Mouse (Mus musculus) bone marrow, adult 2 months (tissue): Measurements from ENCODE around the gene Col8a1. TPM values are rescaled to one million over a fixed set of nuclear protein-coding genes. Genes with fewer than 3 reads are reported as not detected.

Source experiments
- H3K27ac ChIP-seq: fragments of 200-500 bp; 2 replicates; pipeline ENCODE4 v1.5.1; 2012; ENCODE audit warnings: low read depth, mild to moderate bottlenecking, control low read depth, inconsistent platforms, low read length; ENCODE audit not compliant: control insufficient read depth, poor library complexity, insufficient read depth
- H3K4me1 ChIP-seq: fragments of 200-500 bp; 2 replicates; pipeline ENCODE4 v1.6.1; 2011; ENCODE audit warnings: low read length; ENCODE audit not compliant: control insufficient read depth, insufficient read depth
- H3K4me3 ChIP-seq: fragments of 200-500 bp; replicated peaks from 2 replicates; pipeline ENCODE3; 2011; ENCODE audit warnings: mild to moderate bottlenecking, low read depth, low read length, control low read depth; ENCODE audit not compliant: control insufficient read depth
- CTCF ChIP-seq: fragments of 200-500 bp; IDR thresholded peaks from 2 replicates; pipeline ENCODE4 v1.5.1; 2011; ENCODE audit warnings: low read length, control low read depth; ENCODE audit not compliant: control insufficient read depth, insufficient read depth
- POLR2A ChIP-seq: fragments of 200-500 bp; IDR thresholded peaks from 2 replicates; pipeline ENCODE4 v1.6.1; 2011; ENCODE audit warnings: low read depth, mild to moderate bottlenecking, control low read depth, low read length, borderline replicate concordance; ENCODE audit not compliant: control insufficient read depth
- WGBS: fragments of 180-500 bp; shearing (Covaris S2); methylation state at CpG from one replicate; pipeline ENCODE4 v1.1.7; 2018; 5-methylcytosine and 5-hydroxymethylcytosine counted together
- polyA plus RNA-seq: library from polyadenylated mRNA; stranded (reverse); fragments of >200 nt; gene quantifications from 2 replicates; pipeline ENCODE4 v1.2.4, GENCODE M21; 2011; ENCODE audit warnings: low replicate concordance; ENCODE audit not compliant: missing spikeins, insufficient read depth, insufficient read length

Col8a1 gene
- polyA plus RNA-seq, 1 experiment, result 4.0 TPM

DNA sequence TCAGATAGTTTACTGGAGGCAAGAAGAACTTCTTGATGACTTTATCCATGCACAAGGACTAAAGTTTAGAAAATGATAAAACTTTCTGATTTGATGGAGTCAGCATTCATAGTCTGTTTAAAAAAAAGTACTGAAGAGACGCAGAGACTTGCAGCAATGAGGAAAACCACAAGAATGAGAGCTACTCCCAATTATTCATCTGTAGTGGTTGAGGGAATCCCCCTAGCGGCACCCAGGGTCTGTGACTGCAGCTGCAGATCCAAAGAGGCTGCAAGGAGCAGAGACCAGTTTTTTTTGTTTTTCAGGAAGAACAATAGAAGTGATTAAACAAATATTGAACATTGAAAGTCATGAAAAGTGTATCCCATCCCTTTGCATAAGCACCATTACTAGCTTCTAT, 4.0 kb downstream of the Col8a1 start:
- Histone ChIP-seq H3K4me3 (no peak overlapping the region), H3K27ac (no peak overlapping the region), H3K4me1 (no peaks in the 10 kb centered on the region)
- WGBS, result 3% methylated on average over 2 of the region's 2 CpGs
- TF ChIP-seq POLR2A (no peak), CTCF (no peak)

DNA sequence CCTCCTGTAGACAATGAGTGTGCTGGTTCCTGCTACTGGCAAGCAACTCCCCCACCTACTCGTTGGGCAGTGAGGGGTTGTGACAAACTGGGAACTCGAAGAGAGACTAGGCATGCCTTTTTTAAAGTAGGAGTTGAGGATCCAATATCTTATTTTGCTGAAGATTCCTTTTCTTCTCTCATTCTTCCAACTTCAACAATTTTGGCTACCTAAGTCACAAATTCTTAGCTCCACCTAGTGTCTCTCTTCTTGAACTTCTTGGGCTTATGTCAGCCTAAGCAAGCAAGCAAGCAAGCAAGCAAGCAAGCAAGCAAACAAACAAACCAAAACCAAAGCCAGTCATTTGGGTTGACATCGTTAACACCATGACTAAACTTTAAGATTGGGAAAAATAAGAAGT, 6.4 kb downstream of the Col8a1 start:
- no peak overlapping the region for H3K27ac ChIP-seq
- no peaks in the 10 kb centered on the region for H3K4me1 ChIP-seq
- TF ChIP-seq POLR2A, result no peak
- no peak for TF ChIP-seq CTCF
- no peak overlapping the region for H3K4me3 ChIP-seq
- 52% methylated on average over 3 of the region's 3 CpGs for WGBS

DNA sequence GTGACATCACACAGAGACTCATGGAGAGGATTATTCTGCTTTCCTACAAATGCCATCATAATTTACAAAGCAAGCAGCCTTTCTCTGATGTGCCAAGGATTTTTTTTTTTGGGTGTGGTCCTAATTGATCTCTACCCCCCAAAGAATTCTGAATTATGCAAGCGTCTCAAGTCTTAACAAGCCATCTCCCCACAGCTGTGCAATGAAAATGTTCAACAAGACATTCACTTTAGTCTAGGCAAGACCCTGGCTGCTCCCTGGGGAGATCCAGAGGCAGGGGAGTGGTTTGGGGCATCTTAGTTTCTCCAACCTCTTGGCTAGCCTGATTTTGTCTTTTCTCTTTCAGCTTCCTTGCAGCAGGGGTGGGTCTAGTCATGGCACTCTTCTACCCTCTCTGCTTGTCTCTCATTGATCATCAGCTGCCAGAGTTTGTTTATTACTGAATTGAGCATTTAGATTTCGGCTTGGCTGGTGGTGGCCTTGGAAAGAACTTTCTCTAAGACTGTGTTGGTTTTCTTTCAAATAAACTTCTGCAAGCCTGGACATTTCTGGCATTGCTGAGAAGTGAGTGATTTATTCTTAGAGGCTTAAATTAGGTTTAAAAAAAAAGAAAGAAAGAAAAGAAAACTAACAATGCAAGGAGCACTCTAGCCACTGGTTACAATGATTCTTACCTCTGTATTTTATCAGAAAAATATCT, 7.0 kb downstream of the Col8a1 start:
- no peak for TF ChIP-seq CTCF
- TF ChIP-seq POLR2A, result no peak
- H3K4me1 ChIP-seq, result no peaks in the 10 kb centered on the region
- 65% methylated on average over 2 of the region's 2 CpGs for WGBS
- H3K27ac ChIP-seq, result no peak overlapping the region
- no peak overlapping the region for H3K4me3 ChIP-seq

DNA sequence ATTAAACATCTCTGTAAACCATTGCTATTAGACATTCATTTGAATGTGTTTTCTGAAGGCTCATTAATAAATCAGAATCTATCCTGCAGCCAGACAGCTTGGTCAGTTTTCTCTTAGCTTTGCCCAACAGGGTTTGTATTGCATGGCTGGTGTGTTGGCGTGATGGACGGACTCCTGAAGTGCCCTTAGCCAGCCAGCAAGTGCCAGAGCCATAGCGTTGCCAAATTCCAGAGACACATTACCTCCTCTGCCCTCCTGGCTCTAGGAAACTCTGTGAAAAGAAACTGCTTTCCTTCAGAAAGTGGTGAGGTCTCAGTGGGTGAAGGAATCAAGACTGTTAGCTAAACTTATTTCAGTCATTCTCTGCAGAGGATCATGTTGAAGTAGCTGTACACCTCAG, 14.4 kb downstream of the Col8a1 start:
- Histone ChIP-seq H3K4me1 (no peaks in the 10 kb centered on the region), H3K27ac (no peak overlapping the region), H3K4me3 (no peak overlapping the region)
- TF ChIP-seq CTCF, result no peak
- TF ChIP-seq POLR2A, result no peak
- 80% methylated on average over 3 of the region's 3 CpGs for WGBS

DNA sequence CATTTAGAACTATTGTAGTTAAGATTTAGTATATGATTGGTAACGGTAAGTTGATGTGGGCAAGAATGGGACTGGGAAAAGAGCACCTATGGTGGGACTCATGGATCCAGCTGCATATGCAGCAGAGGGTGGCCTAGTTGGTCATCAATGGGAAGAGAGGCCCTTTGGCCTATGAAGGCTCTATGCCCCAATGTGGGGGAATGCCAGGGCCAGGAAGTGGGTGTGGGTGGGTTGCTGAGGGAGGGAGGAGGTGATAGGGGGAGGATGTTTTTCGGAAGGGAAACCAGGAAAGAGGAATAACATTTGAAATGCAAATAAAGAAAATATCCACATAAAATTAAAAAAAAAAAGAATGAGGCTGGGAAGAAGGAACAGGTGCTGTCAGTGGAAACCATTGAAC, 19.6 kb downstream of the Col8a1 start:
- no peak overlapping the region for H3K4me3 ChIP-seq
- 78% methylated on average over 2 of the region's 2 CpGs for WGBS
- no peak overlapping the region for H3K27ac ChIP-seq
- no peak for TF ChIP-seq POLR2A
- no peak for TF ChIP-seq CTCF
- H3K4me1 ChIP-seq, result no peaks in the 10 kb centered on the region

DNA sequence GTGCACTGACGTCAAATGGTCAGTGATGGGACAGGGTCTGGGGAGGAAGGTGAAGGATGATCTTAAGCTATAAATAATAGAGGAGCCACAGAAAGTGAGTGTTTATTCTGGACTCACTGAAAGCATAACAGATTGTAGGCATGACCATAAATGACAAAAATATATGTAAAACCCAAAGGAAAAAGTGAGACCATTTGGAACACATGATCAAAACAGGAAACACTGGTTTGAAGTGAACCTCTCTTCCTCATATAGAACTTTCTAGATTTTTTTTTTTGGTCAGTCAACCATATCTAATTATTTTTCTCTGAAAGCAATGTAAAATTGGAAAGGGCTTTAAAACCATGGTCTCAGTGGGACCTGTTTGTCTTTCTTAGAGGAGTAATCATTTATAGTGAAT, 21.0 kb downstream of the Col8a1 start:
- WGBS, result 87% methylated on average over 1 of the region's 1 CpGs
- H3K4me3 ChIP-seq, result no peak overlapping the region
- TF ChIP-seq CTCF, result no peak
- TF ChIP-seq POLR2A, result no peak
- no peak overlapping the region for H3K27ac ChIP-seq
- H3K4me1 ChIP-seq, result no peaks in the 10 kb centered on the region

DNA sequence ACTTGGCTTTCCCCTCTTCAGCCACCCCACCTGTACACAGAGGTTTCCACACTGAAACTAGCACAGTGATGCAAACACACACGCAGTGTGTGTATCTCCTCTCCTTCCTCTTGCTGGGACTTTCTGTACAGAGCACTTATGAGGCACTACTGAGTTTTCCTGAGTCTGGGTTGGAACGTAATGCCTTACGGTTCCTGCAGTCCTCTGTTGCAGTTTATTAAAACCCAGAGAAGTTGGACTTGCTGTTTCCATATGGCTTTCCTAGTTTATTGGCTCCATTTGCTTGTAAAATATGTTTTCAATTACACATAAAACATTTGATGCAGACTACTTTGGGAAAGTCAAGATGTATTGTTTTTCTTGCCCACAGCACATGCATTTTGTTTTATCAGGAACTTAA, 21.4 kb downstream of the Col8a1 start:
- no peak for TF ChIP-seq POLR2A
- TF ChIP-seq CTCF, result no peak
- Histone ChIP-seq H3K4me1 (no peaks in the 10 kb centered on the region), H3K27ac (no peak overlapping the region), H3K4me3 (no peak overlapping the region)
- WGBS, result 83% methylated on average over 3 of the region's 3 CpGs

DNA sequence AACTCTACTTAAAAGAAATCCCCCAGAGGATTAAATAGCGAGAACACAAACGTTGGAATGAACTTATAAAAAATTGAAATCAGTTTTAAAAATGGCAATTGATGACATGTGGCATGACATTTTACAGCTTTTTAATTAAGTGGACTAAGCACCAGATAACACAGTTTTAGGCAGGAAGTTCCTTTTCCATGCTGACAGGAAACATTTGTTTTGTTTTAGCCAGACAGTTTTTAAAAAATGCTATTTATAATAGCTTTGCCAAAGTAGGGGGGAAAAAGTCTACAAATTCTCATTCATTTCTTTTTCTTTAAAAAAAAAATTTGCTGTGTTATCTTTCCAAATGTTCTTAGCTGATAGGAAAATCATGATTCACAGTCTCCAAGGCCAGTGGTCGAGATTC, 29.6 kb downstream of the Col8a1 start:
- H3K4me1 ChIP-seq, result no peaks in the 10 kb centered on the region
- H3K27ac ChIP-seq, result no peak overlapping the region
- TF ChIP-seq CTCF (no peak), POLR2A (no peak)
- H3K4me3 ChIP-seq, result no peak overlapping the region
- WGBS, result 51% methylated on average over 3 of the region's 3 CpGs

DNA sequence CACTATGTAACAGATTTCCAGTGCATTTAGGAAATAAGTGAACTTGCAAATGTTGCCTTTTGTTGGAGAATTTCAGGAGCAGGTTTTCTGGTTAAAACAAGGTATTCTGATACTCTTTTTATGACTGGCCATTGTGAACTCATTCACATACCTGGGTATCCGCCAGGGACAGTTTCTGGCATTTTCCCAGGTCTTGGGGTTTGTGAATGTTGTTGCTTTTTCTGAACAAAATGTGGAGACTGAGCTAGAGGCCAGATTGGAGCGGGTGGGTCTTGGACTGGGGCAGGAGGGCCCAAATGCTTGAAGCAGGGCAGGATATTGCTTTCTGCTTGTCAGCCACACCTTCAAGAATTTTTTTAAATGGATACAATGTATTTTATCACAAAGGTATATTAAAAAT, 35.6 kb downstream of the Col8a1 start:
- TF ChIP-seq CTCF (no peak), POLR2A (no peak)
- H3K4me3 ChIP-seq, result no peak overlapping the region
- no peaks in the 10 kb centered on the region for H3K4me1 ChIP-seq
- 69% methylated on average over 2 of the region's 2 CpGs for WGBS
- no peak overlapping the region for H3K27ac ChIP-seq
